Mouse (Mus musculus): ENCODE data around the gene Rhox13. TPM values are rescaled to one million over a fixed set of nuclear protein-coding genes. Genes with fewer than 3 reads are reported as not detected.

Rhox13 gene
- polyA plus RNA-seq (2021; fragmentation: Nextera tagmentation) = not detected in 2 replicates
- long read RNA-seq, experiment 1 = 0 reads
- long read RNA-seq, experiment 2 = 0 reads

GRCm38 (mm10) chrX:38120982-38121381 is at the start of gene Rhox13:
Gene Rhox13, plus strand, starts transcription at chrX:38121219.

GRCm38 (mm10) chrX:38085041-38085440 is 36.0 kb upstream of the Rhox13 start, which contains the start of gene Rhox11:
Gene Rhox11, minus strand, starts transcription at chrX:38085141.

GRCm38 (mm10) chrX:38110807-38111206 is 10.2 kb upstream of the Rhox13 start, which contains the start of gene Rhox12:
Gene Rhox12, minus strand, starts transcription at chrX:38110907.

Other genes starting within 250 kb of the Rhox13 start
- not detected in 2 replicates for gene Rhox8, start 242.3 kb upstream of the Rhox13 start, polyA plus RNA-seq (2021; fragmentation: Nextera tagmentation)
- not detected in 2 replicates for gene Rhox7b, start 224.0 kb upstream of the Rhox13 start, polyA plus RNA-seq (2021; fragmentation: Nextera tagmentation)
- not detected in 2 replicates for gene Rhox9, start 219.4 kb upstream of the Rhox13 start, polyA plus RNA-seq (2021; fragmentation: Nextera tagmentation)
- not detected in 2 replicates for gene Btg1-ps1, start 102.4 kb upstream of the Rhox13 start, polyA plus RNA-seq (2021; fragmentation: Nextera tagmentation)
- gene Btg1-ps2, start 78.1 kb upstream of the Rhox13 start, polyA plus RNA-seq (2021; fragmentation: Nextera tagmentation) = not detected in 2 replicates
- gene Rhox10, start 54.7 kb upstream of the Rhox13 start, polyA plus RNA-seq (2021; fragmentation: Nextera tagmentation) = not detected in 2 replicates
- gene Rhox11, start 36.1 kb upstream of the Rhox13 start, polyA plus RNA-seq (2021; fragmentation: Nextera tagmentation) = not detected in 2 replicates
- not detected in 2 replicates for gene Rhox12, start 10.3 kb upstream of the Rhox13 start, polyA plus RNA-seq (2021; fragmentation: Nextera tagmentation)
- gene Zbtb33, start 68.6 kb downstream of the Rhox13 start, polyA plus RNA-seq (2021; fragmentation: Nextera tagmentation) = 4.6 and 4.7 TPM in 2 replicates
- gene Tmem255a, start 131.2 kb downstream of the Rhox13 start, polyA plus RNA-seq (2021; fragmentation: Nextera tagmentation) = 21.8 and 22.0 TPM in 2 replicates
- not detected in 2 replicates for gene Atp1b4, start 195.0 kb downstream of the Rhox13 start, polyA plus RNA-seq (2021; fragmentation: Nextera tagmentation)

All from layer of hippocampus, adult 6 months (tissue).